18 mouse cellular contexts compared by ENCODE assay signal in genomic region chr9:20411460-20411859, GRCm38 (mm10).
"Had no signal": no experiment of that assay in that cellular context is flagged by ENCODE, and none has a peak within 500 bp of the region (broad histone marks: within the 10 kb centered on the region; RNA-seq: fewer than 3 reads in every experiment).

No protein-coding gene starts in this region.

- H3K4me2 ChIP-seq: lung, embryonic 14.5 days; midbrain, embryonic 13.5 days; midbrain, embryonic 15.5 days; neural tube, embryonic 13.5 days; neural tube, embryonic 15.5 days had no signal

- DNase-seq: liver, postnatal 0 days; lung, embryonic 14.5 days; lung, postnatal 10 days; lung, postnatal 4 days; retina, postnatal 1 day; right cerebral cortex, adult 18-20 months; right cerebral cortex, postnatal 25 days; right cerebral cortex, postnatal 4 days; spleen, adult 18-20 months; thymus, adult 18-20 months; thymus, postnatal 14 days; thymus, postnatal 36 days had no signal

- H3K36me3 ChIP-seq: midbrain, embryonic 10.5 days; midbrain, embryonic 13.5 days; midbrain, embryonic 15.5 days; neural tube, embryonic 13.5 days; neural tube, embryonic 15.5 days had no signal

- H3K9ac ChIP-seq: liver, postnatal 0 days; lung, embryonic 14.5 days; midbrain, embryonic 13.5 days; midbrain, embryonic 15.5 days; neural tube, embryonic 13.5 days; neural tube, embryonic 15.5 days had no signal

- H3K4me3 ChIP-seq: midbrain, embryonic 10.5 days; midbrain, embryonic 13.5 days; midbrain, embryonic 15.5 days; myocyte; neural tube, embryonic 13.5 days; neural tube, embryonic 15.5 days had no signal

- ATAC-seq: liver, postnatal 0 days; midbrain, embryonic 13.5 days; midbrain, embryonic 15.5 days had no signal

- H3K4me1 ChIP-seq: midbrain, embryonic 10.5 days; midbrain, embryonic 13.5 days; midbrain, embryonic 15.5 days; neural tube, embryonic 13.5 days; neural tube, embryonic 15.5 days had no signal

- H3K9me3 ChIP-seq: midbrain, embryonic 10.5 days; midbrain, embryonic 13.5 days; midbrain, embryonic 15.5 days; neural tube, embryonic 13.5 days; neural tube, embryonic 15.5 days had no signal

- H3K27ac ChIP-seq: midbrain, embryonic 10.5 days; midbrain, embryonic 13.5 days; midbrain, embryonic 15.5 days; neural tube, embryonic 13.5 days; neural tube, embryonic 15.5 days had no signal

- H3K27me3 ChIP-seq: midbrain, embryonic 13.5 days; midbrain, embryonic 15.5 days; neural tube, embryonic 13.5 days; neural tube, embryonic 15.5 days had no signal
